Mouse (Mus musculus): ENCODE measurements around the gene Pum2.

The Pum2 gene

DNA sequence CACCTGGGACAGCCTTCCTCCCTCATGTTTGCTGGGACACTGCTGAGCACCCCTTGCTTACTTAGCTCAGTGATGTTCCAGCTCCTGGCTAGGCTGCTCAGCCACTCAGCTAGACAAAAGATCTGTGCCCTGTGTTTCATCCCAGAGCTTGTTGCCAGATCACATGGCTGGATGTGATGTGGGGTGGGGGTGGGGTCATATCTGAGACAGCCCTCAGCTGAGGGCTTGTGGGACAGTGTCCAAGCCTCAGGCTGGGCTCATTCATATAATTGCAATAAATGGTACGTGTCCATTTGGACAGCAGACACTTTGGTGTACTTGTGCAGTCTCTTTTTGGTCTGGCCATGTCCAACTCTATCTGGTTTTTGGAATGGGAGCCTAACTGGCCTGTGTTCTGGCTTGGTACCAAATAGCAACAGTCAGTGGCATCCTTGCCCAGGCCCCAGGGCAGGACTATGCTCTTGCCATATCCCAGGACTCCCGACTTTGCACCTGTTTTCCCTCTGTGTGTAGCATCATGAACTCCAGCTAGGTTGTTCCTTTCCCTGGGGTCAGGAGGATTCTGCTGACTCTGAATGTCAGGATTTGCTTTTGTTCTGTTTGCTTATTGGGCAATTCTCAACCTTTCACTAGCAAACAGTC is 119.6 kb downstream of the Pum2 start:
- in situ Hi-C loops (cut with MboI): no loop called here

DNA sequence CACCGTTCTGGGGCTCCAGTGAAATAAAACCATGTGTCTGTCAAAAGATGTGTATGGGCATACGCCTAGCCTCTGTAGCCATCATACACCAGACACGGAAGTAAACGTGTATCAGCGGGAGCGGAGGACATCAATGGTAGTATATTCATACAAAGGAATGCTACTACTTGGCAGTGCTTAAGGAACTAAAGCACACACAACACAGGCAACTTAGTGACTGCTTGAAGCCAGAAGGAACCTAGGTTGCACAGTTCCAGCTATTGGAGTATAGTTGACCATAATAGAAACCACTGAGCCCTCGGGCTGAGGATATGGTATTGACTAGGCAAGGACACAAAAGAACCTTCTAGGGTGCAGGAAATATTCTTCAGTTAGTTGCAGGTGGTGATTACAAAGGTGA is 124.0 kb downstream of the Pum2 start:
- in situ Hi-C loops (cut with MboI): no loop called here

DNA sequence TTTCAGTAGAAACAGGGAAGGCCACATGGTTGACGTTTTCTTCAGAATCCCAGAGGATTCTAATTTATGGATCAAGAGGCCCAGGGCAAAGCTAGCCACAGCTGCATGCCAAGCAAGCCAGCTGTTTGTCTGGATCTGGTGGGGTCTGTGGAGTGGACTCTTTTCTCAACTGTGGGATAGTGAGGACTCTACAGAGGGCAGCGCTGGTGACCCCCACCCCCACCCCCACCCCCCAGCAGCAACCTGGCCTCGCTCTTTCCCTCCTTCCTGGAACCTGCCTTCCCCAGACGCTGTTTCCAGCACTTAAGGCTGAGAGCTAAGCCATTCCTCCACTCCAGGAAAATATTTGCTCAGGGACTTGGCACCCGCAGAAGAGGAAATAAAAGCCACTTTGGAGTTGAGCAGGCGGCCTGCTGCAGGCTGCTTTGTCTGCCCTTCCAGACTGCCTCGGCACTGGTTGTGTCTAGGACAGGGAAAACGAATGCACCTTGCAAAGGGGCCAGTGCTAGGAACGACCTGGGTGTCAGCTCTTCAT is 124.6 kb downstream of the Pum2 start:
- in situ Hi-C loops (cut with MboI): no loop called here
